Mouse (Mus musculus) myocyte (in vitro differentiated cells): ENCODE data around the gene Cul1.

ENCODE experiments used
- CEBPB ChIP-seq: IDR thresholded peaks from 2 replicates; pipeline ENCODE4 v1.6.1; 2011; ENCODE audit warnings: mild to moderate bottlenecking, moderate library complexity; ENCODE audit not compliant: poor library complexity, insufficient read depth, severe bottlenecking
- E2F4 ChIP-seq: IDR thresholded peaks from one replicate; pipeline ENCODE4 v1.6.1; 2011; ENCODE audit warnings: mild to moderate bottlenecking, control low read depth, moderate library complexity; ENCODE audit not compliant: insufficient read depth
- MAX ChIP-seq: IDR thresholded peaks from one replicate; pipeline ENCODE4 v1.6.1; 2011; ENCODE audit warnings: low read depth, mild to moderate bottlenecking, control low read depth
- MYOD1 ChIP-seq, 3 experiments: IDR thresholded peaks; one replicate each; pipeline ENCODE4 v1.6.1; 2011; ENCODE audit warnings: control low read depth in 2 of 3, low read depth in 2 of 3, mild to moderate bottlenecking in 2 of 3, moderate library complexity in 1 of 3; ENCODE audit not compliant: insufficient read length in 2 of 3, control insufficient read depth in 1 of 3
- MYOG ChIP-seq, 3 experiments: IDR thresholded peaks; one replicate each; pipeline ENCODE4 v1.6.1; 2011; ENCODE audit warnings: control low read depth in 2 of 3, low read depth in 2 of 3, mild to moderate bottlenecking in 2 of 3; ENCODE audit not compliant: insufficient read length in 2 of 3, control insufficient read depth in 1 of 3, insufficient read depth in 1 of 3
- POLR2A ChIP-seq: IDR thresholded peaks from one replicate; pipeline ENCODE4 v1.6.1; 2011; ENCODE audit warnings: low read depth, mild to moderate bottlenecking, control low read depth, moderate library complexity; ENCODE audit not compliant: insufficient read length
- POLR2AphosphoS2 ChIP-seq: IDR thresholded peaks from one replicate; pipeline ENCODE4 v1.6.1; 2011; ENCODE audit warnings: low read depth, control low read depth; ENCODE audit not compliant: insufficient read length
- REST ChIP-seq: IDR thresholded peaks from one replicate; pipeline ENCODE4 v1.6.1; 2011; ENCODE audit warnings: mild to moderate bottlenecking, control low read depth, moderate library complexity; ENCODE audit not compliant: insufficient read depth, insufficient read length
- SRF ChIP-seq: IDR thresholded peaks from one replicate; pipeline ENCODE4 v1.6.1; 2011; ENCODE audit warnings: low read depth; ENCODE audit not compliant: control insufficient read depth, insufficient read length
- TCF12 ChIP-seq: IDR thresholded peaks from one replicate; pipeline ENCODE4 v1.6.1; 2011; ENCODE audit warnings: mild to moderate bottlenecking, control low read depth; ENCODE audit not compliant: poor library complexity, insufficient read depth, severe bottlenecking
- TCF3 ChIP-seq: IDR thresholded peaks from one replicate; pipeline ENCODE4 v1.6.1; 2011; ENCODE audit warnings: low read depth, control low read depth; ENCODE audit not compliant: insufficient read length
- USF1 ChIP-seq: IDR thresholded peaks from one replicate; pipeline ENCODE4 v1.6.1; 2011; ENCODE audit warnings: low read depth, mild to moderate bottlenecking, control low read depth, moderate library complexity

- TF ChIP-seq MYOD1 (IDR thresholded peaks at IDR 0.05; ENCODE audit: control insufficient read depth in 1 of 3, insufficient read length in 2 of 3, low read depth in 2 of 3) (no peak), POLR2A (no peak), REST (no peak), MAX (no peak), USF1 (no peak), POLR2AphosphoS2 (no peak), E2F4 (no peak), TCF12 (no peak), CEBPB (no peak), MYOG (IDR thresholded peaks at IDR 0.05; ENCODE audit: control insufficient read depth in 1 of 3, insufficient read depth in 1 of 3, insufficient read length in 2 of 3, low read depth in 2 of 3) (no peak), TCF3 (no peak), SRF (no peak)
Observed at GRCm38 (mm10) chr6:47522431-47522830, 69.2 kb downstream of the Cul1 start.
